Mouse (Mus musculus) cortical plate, adult 2 months (tissue): ENCODE results near the gene Rnf121. TPM values are rescaled to one million over a fixed set of nuclear protein-coding genes. Genes with fewer than 3 reads are reported as not detected.

Source experiments
- H3K27ac ChIP-seq: fragments of 200-500 bp; 2 replicates; pipeline ENCODE4 v1.5.1; 2012; ENCODE audit warnings: low read length, control low read depth, inconsistent platforms; ENCODE audit not compliant: insufficient read depth
- H3K4me1 ChIP-seq: fragments of 200-500 bp; 2 replicates; pipeline ENCODE4 v1.6.1; 2011; ENCODE audit warnings: low read length; ENCODE audit not compliant: control insufficient read depth, insufficient read depth
- H3K4me3 ChIP-seq: fragments of 200-500 bp; 2 replicates; pipeline ENCODE4 v1.5.1; 2011; ENCODE audit warnings: mild to moderate bottlenecking, low read length, control low read depth; ENCODE audit not compliant: insufficient read depth
- CTCF ChIP-seq: fragments of 200-500 bp; IDR thresholded peaks from 2 replicates; pipeline ENCODE4 v1.5.1; 2011; ENCODE audit warnings: mild to moderate bottlenecking, control low read depth, low read length; ENCODE audit not compliant: insufficient read depth; ENCODE audit errors: extremely low read depth
- POLR2A ChIP-seq: fragments of 200-500 bp; IDR thresholded peaks from 2 replicates; pipeline ENCODE4 v1.6.1; 2011; ENCODE audit warnings: mild to moderate bottlenecking, low read length, control low read depth; ENCODE audit not compliant: insufficient read depth; ENCODE audit errors: extremely low read depth
- polyA plus RNA-seq: library from polyadenylated mRNA; depleted of rRNA; stranded (reverse); fragments of >200 nt; gene quantifications from 2 replicates; pipeline ENCODE4 v1.2.3, GENCODE M21; 2012; rRNA removed

The Rnf121 gene
- polyA plus RNA-seq, 1 experiment = 59.4 TPM

DNA sequence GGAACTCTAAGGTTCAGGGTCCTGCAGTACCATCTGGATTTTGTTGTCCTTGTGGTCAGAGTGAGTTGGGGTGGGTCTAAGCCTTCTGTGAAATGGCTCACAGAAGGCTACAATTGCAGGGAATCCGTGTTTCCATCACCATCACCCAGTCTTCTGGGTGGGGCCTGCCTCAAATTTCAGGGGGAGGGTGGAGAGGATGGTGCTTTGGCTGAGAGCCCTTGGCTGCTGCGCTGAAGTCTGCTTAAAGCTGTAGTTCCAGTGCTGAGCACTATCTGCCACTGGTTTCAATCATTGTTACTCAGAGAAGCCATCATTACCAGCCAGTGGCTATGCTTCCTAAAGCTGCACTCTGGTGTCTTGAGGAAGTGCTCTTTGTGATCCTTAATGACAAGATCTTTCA is 90.8 kb downstream of the Rnf121 start:
- Histone ChIP-seq H3K4me3 (no peak overlapping the region), H3K27ac (no peak overlapping the region), H3K4me1 (peaks cover 4% of the 10 kb centered on the region; the same call in 1 of the 2 replicates)
- TF ChIP-seq CTCF = no peak
- TF ChIP-seq POLR2A = no peak

DNA sequence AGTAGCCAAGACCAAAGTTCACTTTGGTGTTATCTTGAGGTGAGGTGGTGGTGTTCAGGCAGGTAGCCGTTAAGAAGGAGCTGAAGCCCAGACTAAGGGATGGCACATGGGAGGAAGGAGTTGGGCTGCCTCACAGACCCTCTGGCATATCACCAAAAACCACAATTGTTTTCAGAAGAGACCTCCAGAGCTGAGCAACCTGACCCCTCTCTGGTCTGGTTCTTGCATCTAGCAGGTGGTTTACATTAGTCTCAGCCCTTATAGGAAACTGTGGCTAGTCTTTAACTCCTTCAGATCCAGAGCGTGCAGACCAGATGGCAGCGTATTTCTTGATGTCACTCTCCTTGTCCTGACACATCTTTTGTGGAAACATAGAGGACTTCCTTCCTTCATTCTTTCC is 91.5 kb downstream of the Rnf121 start:
- TF ChIP-seq CTCF (no peak), POLR2A (no peak)
- H3K4me1 ChIP-seq = peaks cover 4% of the 10 kb centered on the region; the same call in 1 of the 2 replicates

DNA sequence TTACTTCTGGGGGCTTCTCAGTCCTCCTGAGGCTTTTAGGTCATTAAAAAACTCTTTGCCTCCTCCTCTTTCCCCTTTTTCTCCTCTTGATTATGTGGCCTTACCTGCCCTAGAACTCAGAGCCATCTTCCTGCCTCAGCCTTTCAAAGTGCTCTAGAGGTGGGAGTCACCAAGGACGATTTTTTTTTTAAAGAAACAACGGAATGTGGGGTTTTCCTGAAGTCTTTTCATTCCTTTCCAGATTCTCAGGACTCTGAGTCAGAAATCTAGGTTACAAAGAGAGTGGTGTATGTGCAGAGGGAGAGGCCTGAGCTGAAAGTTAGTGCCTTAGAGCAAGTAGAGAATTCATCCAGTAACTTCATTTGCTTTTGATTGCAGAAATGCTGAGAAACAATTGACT is 93.5 kb downstream of the Rnf121 start:
- H3K27ac ChIP-seq = peak overlapping the region; percentile 73; the same call in 1 of the 2 replicates
- H3K4me1 ChIP-seq = peaks cover 4% of the 10 kb centered on the region; the same call in 1 of the 2 replicates
- TF ChIP-seq CTCF (no peak), POLR2A (no peak)
- no peak overlapping the region; the same call in 1 of the 2 replicates for H3K4me3 ChIP-seq

More for the DNA sequence above, 91.5 kb downstream of the Rnf121 start:
- Histone ChIP-seq H3K27ac (no peak overlapping the region), H3K4me3 (no peak overlapping the region)

DNA sequence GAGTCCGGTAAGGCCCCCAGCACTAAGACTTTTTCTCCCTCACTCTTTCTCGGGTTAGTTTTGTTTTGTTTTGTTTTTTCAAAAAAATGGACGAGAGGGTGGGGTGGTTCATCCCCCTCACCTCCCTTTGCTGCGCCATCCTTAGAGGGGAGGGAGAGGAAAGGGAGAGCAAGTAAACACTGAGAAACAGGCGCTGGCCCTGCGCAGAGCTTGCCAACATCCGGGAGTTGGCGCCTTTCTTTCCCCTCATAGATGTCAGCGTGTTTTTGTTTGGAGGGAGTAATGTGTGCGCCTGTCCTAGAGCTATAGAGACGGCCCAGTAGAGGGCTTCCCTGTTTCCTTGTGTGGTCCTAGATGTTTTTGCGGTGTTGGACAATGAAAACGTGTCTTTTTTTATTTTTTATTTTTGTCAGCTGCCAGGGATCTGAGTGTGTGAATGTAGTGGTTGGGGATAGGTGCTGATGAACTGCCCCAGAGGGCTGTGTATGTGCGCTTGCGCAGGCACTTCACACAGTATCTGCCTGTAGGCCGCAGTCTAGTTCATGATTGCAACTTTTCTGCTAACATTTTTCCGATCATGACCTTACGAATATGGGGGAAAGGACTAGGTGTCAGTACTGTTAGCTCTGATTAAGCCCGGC is 94.3 kb downstream of the Rnf121 start:
- TF ChIP-seq CTCF = no peak
- TF ChIP-seq POLR2A = 0 out of 2 replicates have a peak, but pooled peaks have one; percentile 14
- peaks cover 4% of the 10 kb centered on the region; the same call in 1 of the 2 replicates for H3K4me1 ChIP-seq
- peak overlapping the region; percentile 74 for H3K4me3 ChIP-seq
- peak overlapping the region; percentile 73 for H3K27ac ChIP-seq

DNA sequence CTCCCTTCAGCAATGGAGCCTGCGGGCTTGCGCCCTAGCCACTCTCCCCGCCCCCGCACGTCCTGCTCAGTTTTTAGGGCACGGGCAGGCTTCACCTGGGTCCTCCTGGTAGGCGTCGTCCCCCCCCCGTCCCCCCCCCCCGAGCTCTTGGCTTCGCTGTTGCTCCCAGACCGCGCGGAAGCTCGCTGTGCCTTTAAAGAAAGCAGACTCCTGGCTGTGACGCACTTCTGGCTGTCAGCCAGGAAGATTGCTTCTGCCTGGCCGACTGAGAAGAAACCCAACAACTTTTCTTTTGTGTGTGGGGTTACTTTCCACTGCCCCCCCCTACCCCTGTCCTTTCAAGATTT is 94.9 kb downstream of the Rnf121 start:
- TF ChIP-seq POLR2A = peak; percentile 53; the same call in 1 of the 2 replicates
- TF ChIP-seq CTCF = no peak
- H3K27ac ChIP-seq = peak overlapping the region; percentile 92
- peak overlapping the region; percentile 74 for H3K4me3 ChIP-seq
- peaks cover 4% of the 10 kb centered on the region; the same call in 1 of the 2 replicates for H3K4me1 ChIP-seq

DNA sequence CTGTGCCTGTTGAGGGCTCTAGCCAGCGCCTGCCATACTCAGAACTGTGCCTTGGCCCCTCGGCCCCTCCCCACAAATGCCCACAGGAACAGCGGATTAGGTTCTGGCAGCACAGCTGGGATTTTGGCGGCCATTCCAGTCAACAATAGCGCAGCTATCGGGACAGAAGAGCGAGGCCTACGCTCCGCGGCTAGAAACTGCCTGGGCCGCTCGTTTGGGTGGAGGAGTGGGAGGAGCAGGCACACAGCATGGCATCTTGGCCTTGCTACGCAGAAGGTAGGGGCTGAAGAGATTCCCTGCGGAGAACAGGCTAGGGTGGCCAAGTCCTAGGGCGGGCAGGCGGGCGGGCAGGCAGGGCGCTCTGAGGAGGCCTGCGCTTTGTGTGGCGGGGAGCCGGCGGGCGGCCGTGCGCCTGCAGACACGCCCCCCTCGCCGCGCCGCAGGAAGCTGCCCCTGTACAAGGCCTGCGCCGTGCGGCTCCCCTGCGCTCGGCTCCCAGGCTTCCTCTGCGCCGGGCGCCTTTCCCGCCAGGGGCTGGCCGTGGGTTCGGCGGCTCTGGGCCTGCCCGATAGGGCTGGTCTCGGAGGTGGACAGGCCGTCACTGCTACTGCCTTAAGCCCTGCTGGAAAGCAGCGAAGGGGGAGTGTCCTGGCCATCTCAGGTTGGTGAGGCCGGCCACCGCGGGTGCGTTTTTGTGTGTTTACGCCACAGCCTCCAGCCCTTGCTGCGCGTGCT is 95.4 kb downstream of the Rnf121 start:
- TF ChIP-seq POLR2A (no peak), CTCF (no peak)
- Histone ChIP-seq H3K27ac (peak overlapping the region; percentile 92), H3K4me1 (peaks cover 2% of the 10 kb centered on the region; the same call in 1 of the 2 replicates), H3K4me3 (peak overlapping the region; percentile 74)

Other genes with a start within 250 kb of the Rnf121 start
- not detected in 2 replicates for gene Phox2a, start 247.2 kb downstream of the Rnf121 start, polyA plus RNA-seq
- gene Inppl1, start 227.2 kb downstream of the Rnf121 start, polyA plus RNA-seq = 36.5 and 40.7 TPM in 2 replicates
- 1.1 and 2.1 TPM in 2 replicates for gene Folr2, start 208.3 kb downstream of the Rnf121 start, polyA plus RNA-seq
- 60.3 and 63.5 TPM in 2 replicates for gene Anapc15, start 201.8 kb downstream of the Rnf121 start, polyA plus RNA-seq
- gene Folr1, start 194.7 kb downstream of the Rnf121 start, polyA plus RNA-seq = 0.81 and 1.5 TPM in 2 replicates
- gene Lamtor1, start 159.6 kb downstream of the Rnf121 start, polyA plus RNA-seq = 199 and 213 TPM in 2 replicates
- 0.15 and 0.19 TPM in 2 replicates for gene Tomt, start 159.1 kb downstream of the Rnf121 start, polyA plus RNA-seq
- gene Lrrc51, start 131.6 kb downstream of the Rnf121 start, polyA plus RNA-seq = 11.8 and 12.6 TPM in 2 replicates
- gene Numa1, start 131.4 kb downstream of the Rnf121 start, polyA plus RNA-seq = 51.6 and 54.9 TPM in 2 replicates
- 11.8 and 12.7 TPM in 2 replicates for gene Il18bp, start 46.8 kb downstream of the Rnf121 start, polyA plus RNA-seq
- gene Xndc1, start within 50 bp of the Rnf121 start, polyA plus RNA-seq = 38.4 and 43.8 TPM in 2 replicates
- 1.9 and 2.8 TPM in 2 replicates for gene Xntrpc, start 244 bp upstream of the Rnf121 start, polyA plus RNA-seq
- 0.53 and 2.0 TPM in 2 replicates for gene Trpc2, start 17.6 kb upstream of the Rnf121 start, polyA plus RNA-seq
- gene Art1, start 36.3 kb upstream of the Rnf121 start, polyA plus RNA-seq = 0.23 TPM in 1 of 2 replicates, not detected in the other
- not detected in 2 replicates for gene Art5, start 44.0 kb upstream of the Rnf121 start, polyA plus RNA-seq
- gene Chrna10, start 51.4 kb upstream of the Rnf121 start, polyA plus RNA-seq = 0.04 TPM in 1 of 2 replicates, not detected in the other
- gene Nup98, start 144.7 kb upstream of the Rnf121 start, polyA plus RNA-seq = 16.2 and 17.1 TPM in 2 replicates
- 29.1 and 29.9 TPM in 2 replicates for gene Pgap2, start 144.7 kb upstream of the Rnf121 start, polyA plus RNA-seq
- gene Rhog, start 190.6 kb upstream of the Rnf121 start, polyA plus RNA-seq = 50.9 and 55.1 TPM in 2 replicates
- gene Stim1, start 202.3 kb upstream of the Rnf121 start, polyA plus RNA-seq = 75.4 and 75.7 TPM in 2 replicates